Mouse (Mus musculus) forebrain, embryonic 13.5 days (tissue): ENCODE results near the gene Mertk. TPM values are rescaled to one million over a fixed set of nuclear protein-coding genes. Genes with fewer than 3 reads are reported as not detected.

Source experiments
- ATAC-seq: fragments of 200-750 bp; cut with Nextera tagmentation; 2 replicates; pipeline ENCODE4 v1.8.0; 2017
- H3K27ac ChIP-seq: fragments of 300-500 bp; sonication (generic); 2 replicates; pipeline ENCODE4 v1.5.1; 2015; ENCODE audit warnings: inconsistent platforms, mild to moderate bottlenecking, moderate library complexity
- H3K27me3 ChIP-seq: fragments of 300-500 bp; sonication (generic); 2 replicates; pipeline ENCODE4 v1.6.1; 2015; ENCODE audit warnings: mild to moderate bottlenecking, inconsistent platforms
- H3K36me3 ChIP-seq: fragments of 300-500 bp; sonication (generic); 2 replicates; pipeline ENCODE4 v1.6.1; 2015; ENCODE audit warnings: mild to moderate bottlenecking, inconsistent platforms; ENCODE audit not compliant: poor library complexity, severe bottlenecking
- H3K4me1 ChIP-seq: fragments of 300-500 bp; sonication (generic); 2 replicates; pipeline ENCODE4 v1.6.1; 2015; ENCODE audit warnings: inconsistent platforms
- H3K4me2 ChIP-seq: fragments of 300-500 bp; sonication (generic); 2 replicates; pipeline ENCODE4 v1.6.1; 2015; ENCODE audit warnings: inconsistent platforms, mild to moderate bottlenecking, moderate library complexity
- H3K4me3 ChIP-seq: fragments of 300-500 bp; sonication (generic); 2 replicates; pipeline ENCODE4 v1.5.1; 2015; ENCODE audit warnings: mild to moderate bottlenecking, inconsistent platforms
- H3K9ac ChIP-seq: fragments of 300-500 bp; sonication (generic); 2 replicates; pipeline ENCODE4 v1.6.1; 2015; ENCODE audit warnings: mild to moderate bottlenecking, inconsistent platforms
- H3K9me3 ChIP-seq: fragments of 300-500 bp; sonication (generic); replicated peaks from 2 replicates; pipeline ENCODE4 v1.6.1; 2016; ENCODE audit warnings: inconsistent platforms
- WGBS: fragments of 180-500 bp; shearing (Covaris S2); methylation state at CpG from one replicate; pipeline ENCODE4 v1.1.7; 2015; 5-methylcytosine and 5-hydroxymethylcytosine counted together
- polyA plus RNA-seq: library from polyadenylated mRNA; unstranded; fragments of >200 nt; fragmentation: Nextera tagmentation; extraction: Ambion mirVana; gene quantifications from 2 replicates; pipeline ENCODE4 v1.2.1, GENCODE M21; 2015

Gene Mertk
- polyA plus RNA-seq, 1 experiment from 2014 or later, result 0.56 TPM

DNA sequence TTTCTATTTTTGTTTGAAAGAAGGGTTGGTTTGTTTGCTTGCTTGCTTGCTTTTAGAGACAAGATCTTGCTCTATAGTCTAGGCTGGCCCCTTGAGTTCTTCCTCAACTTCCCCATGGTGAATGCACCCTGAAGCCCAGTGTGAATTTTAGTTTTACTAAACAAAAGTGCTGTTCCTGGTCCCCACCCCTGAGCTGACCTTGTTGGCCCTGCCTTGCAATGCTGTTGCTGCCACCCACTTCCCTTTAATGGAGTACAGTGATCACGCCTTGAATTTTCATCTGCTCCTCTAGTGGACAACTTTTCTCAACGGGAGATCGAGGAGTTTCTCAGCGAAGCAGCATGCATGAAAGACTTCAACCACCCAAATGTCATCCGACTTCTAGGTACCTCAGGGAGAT lies 83.5 kb downstream of the Mertk start:
- 94% methylated on average over 5 of the region's 5 CpGs for WGBS
- Histone ChIP-seq H3K9me3 (no peaks in the 10 kb centered on the region), H3K27me3 (no peaks in the 10 kb centered on the region), H3K27ac (no peak overlapping the region), H3K4me1 (peaks cover 5% of the 10 kb centered on the region), H3K4me3 (no peak overlapping the region), H3K9ac (no peak overlapping the region), H3K36me3 (no peaks in the 10 kb centered on the region), H3K4me2 (no peak overlapping the region)
- no peak for ATAC-seq

DNA sequence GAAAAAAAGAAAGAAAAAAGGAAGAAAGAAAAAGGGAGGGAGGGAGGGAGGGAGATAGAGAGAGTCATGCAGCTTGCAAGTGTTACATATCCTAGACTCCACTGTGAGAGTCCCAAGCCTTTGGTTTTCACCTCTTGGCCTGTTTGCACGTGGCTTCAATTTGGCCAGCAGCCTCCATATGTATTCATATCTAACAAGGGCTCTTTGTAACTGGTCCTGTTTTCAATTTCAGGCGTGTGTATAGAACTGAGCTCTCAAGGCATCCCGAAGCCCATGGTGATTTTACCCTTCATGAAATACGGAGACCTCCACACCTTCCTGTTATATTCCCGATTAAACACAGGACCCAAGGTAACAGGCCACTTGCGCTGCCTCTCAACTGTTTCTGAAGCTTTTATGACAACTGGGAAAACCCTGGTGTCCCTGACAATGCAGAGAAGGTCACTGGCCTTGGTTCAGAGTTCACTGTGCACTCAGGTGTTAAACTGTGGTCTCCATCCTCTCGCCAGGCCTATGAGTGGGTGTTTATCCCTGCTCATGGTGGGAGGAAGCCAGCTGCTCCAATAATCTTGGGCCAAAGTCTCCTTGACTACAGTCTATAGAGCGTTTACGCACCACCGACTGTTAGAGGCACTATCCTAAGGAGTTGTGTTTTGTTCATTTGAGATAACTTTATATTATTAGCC lies 85.0 kb downstream of the Mertk start:
- Histone ChIP-seq H3K9ac (no peak overlapping the region), H3K4me1 (peaks cover 5% of the 10 kb centered on the region), H3K4me3 (no peak overlapping the region), H3K27me3 (no peaks in the 10 kb centered on the region), H3K4me2 (no peak overlapping the region), H3K36me3 (no peaks in the 10 kb centered on the region), H3K9me3 (no peaks in the 10 kb centered on the region), H3K27ac (no peak overlapping the region)
- 86% methylated on average over 10 of the region's 10 CpGs for WGBS
- no peak for ATAC-seq

DNA sequence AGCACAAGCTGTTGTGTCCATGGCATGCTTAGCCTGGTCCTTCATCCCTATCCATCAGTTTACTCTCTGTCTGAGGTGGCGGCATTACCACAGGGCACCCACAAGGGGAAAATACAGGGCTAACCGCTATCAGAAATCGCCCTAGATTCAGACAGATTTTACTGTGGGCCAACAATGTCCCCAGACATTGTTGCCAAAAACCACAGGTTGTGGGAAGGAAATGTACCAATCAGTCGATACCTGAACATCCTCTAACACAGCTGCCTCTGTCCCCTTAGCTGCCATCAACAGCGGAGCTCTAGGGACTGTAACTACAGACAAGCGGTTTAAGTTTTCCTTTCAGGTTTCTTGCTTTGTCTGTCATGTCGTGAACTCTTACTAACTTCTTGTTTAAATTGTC lies 86.1 kb downstream of the Mertk start:
- WGBS, result 96% methylated on average over 7 of the region's 7 CpGs
- Histone ChIP-seq H3K9me3 (no peaks in the 10 kb centered on the region), H3K4me3 (no peak overlapping the region), H3K4me2 (no peak overlapping the region), H3K9ac (no peak overlapping the region), H3K27me3 (no peaks in the 10 kb centered on the region), H3K27ac (no peak overlapping the region), H3K36me3 (no peaks in the 10 kb centered on the region), H3K4me1 (peaks cover 5% of the 10 kb centered on the region)
- no peak for ATAC-seq

DNA sequence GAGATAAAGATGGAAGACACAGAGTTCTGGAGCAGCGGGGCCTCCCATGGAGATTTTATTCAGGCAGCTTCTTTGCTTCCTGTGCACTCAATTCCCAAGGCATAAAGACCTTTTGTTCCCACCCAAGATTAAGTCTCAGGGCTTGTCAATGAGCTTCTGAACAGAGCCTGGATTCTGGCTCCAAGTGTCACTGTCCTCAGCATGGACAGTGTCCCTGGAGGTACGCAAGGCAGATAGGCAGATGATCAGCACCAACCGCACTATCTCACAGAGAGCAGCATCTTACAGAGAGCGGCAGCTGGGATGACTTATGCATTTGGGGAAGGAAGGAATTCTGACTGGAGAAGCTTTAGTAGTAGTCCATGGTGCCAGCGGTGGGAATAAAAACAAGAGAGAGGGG lies 87.6 kb downstream of the Mertk start:
- Histone ChIP-seq H3K27me3 (no peaks in the 10 kb centered on the region), H3K9ac (no peak overlapping the region), H3K27ac (no peak overlapping the region), H3K4me3 (no peak overlapping the region), H3K4me1 (peaks cover 5% of the 10 kb centered on the region), H3K4me2 (no peak overlapping the region), H3K9me3 (no peaks in the 10 kb centered on the region), H3K36me3 (no peaks in the 10 kb centered on the region)
- 28% methylated on average over 5 of the region's 5 CpGs for WGBS
- no peak for ATAC-seq

DNA sequence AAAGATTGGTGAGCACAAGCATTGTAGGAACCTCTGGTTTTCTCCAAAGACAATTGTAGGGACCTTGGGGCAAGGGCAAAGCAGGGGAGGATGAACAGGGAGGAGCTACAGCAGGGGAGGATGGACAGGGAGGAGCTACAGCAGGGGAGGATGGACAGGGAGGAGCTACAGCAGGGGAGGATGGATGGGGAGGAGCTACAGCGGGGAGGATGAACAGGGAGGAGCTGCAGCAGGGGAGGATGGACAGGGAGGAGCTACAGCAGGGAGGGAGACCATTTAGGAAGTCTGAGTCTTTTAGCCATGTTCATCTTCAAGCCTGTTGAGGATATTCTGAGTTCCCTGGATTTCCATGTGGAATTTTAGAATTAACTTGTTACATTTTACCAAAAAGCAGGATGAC lies 88.0 kb downstream of the Mertk start:
- no peaks in the 10 kb centered on the region for H3K36me3 ChIP-seq
- H3K4me2 ChIP-seq, result no peak overlapping the region
- H3K9me3 ChIP-seq, result no peaks in the 10 kb centered on the region
- no peak overlapping the region for H3K27ac ChIP-seq
- peaks cover 5% of the 10 kb centered on the region for H3K4me1 ChIP-seq
- 33% methylated on average over 1 of the region's 1 CpGs for WGBS
- H3K4me3 ChIP-seq, result no peak overlapping the region
- ATAC-seq, result no peak
- H3K27me3 ChIP-seq, result no peaks in the 10 kb centered on the region
- H3K9ac ChIP-seq, result no peak overlapping the region

DNA sequence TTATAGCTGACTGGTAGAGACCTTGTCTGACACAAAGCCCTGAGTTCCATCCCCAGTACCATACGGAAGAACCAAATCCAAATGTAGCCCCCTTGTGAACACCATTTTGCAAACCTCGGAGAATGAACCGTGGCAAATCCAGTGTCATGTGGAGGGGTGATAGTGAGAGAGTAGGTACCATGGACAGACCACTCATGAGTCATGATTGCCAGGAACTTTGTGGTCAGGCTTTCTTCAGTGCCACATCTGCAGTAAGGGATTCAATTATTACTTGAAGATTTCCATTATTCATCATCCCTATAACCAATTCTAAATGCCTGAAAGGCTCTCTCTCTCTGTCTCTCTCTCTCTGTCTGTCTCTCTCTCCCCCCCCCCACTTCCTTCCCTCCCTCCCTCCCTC lies 89.0 kb downstream of the Mertk start:
- no peaks in the 10 kb centered on the region for H3K36me3 ChIP-seq
- no peaks in the 10 kb centered on the region for H3K9me3 ChIP-seq
- 92% methylated on average over 3 of the region's 3 CpGs for WGBS
- H3K27ac ChIP-seq, result no peak overlapping the region
- H3K9ac ChIP-seq, result no peak overlapping the region
- H3K4me1 ChIP-seq, result peaks cover 5% of the 10 kb centered on the region
- ATAC-seq, result no peak
- no peaks in the 10 kb centered on the region for H3K27me3 ChIP-seq
- no peak overlapping the region for H3K4me2 ChIP-seq
- no peak overlapping the region for H3K4me3 ChIP-seq

DNA sequence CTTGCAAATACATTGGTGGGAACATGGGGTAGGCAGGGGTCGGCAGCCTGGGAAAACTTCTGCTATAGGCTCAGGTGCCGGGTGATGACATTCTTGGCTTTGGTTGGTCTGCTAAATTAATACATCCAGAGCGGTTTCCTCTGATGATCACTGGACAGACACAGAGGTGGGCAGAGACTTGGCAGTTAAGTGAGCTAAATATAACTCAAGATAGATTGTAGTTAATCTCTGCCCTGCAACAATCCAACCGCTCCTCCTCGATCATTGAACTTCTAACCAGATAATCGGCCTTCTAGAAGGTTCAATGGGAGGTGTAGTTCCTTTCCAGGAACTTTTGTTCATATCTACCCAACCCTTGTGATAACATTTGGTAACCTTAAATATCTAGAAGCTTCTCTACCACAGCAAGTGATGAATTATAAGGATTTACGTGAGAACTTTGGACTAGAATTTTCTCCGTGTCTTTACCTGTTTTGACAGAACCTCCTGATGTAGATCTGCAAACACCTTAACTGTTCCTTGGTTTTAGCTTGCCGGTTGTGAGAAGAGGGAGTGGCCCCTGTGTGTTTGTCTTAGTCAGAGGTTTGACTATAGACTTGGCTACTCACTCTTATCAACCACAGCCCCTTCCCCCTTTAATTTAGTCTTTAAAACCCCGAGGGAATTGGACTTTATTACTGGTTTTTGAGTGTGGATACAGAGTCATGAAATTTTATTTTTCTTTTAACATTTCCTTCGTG lies 92.3 kb downstream of the Mertk start:
- H3K27me3 ChIP-seq, result no peaks in the 10 kb centered on the region
- H3K36me3 ChIP-seq, result no peaks in the 10 kb centered on the region
- H3K9ac ChIP-seq, result no peak overlapping the region
- H3K4me2 ChIP-seq, result no peak overlapping the region
- H3K4me3 ChIP-seq, result no peak overlapping the region
- no peak overlapping the region for H3K27ac ChIP-seq
- H3K9me3 ChIP-seq, result no peaks in the 10 kb centered on the region
- H3K4me1 ChIP-seq, result peaks cover 5% of the 10 kb centered on the region
- no peak for ATAC-seq
- 88% methylated on average over 11 of the region's 11 CpGs for WGBS

DNA sequence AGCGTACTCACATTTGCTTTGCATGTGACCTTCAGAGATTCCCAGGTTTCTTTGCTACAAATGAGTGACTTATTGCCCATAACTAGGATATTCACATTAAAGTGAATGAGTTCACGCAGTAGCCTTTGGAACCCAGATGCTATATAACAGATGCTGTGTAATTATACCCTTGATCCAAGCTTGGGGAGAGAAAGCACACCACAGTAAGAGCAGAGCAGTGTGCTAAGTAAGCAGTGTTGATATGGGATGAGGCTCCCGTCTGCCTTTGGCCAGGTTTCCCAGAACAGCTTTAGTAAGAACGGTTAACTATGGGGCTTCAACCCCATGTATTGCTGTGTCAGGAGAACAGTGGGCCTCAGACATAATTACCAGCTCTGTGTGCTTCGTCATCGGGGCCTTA lies 95.2 kb downstream of the Mertk start:
- Histone ChIP-seq H3K4me3 (no peak overlapping the region), H3K4me2 (no peak overlapping the region), H3K4me1 (no peaks in the 10 kb centered on the region), H3K9ac (no peak overlapping the region), H3K27ac (no peak overlapping the region), H3K36me3 (no peaks in the 10 kb centered on the region), H3K9me3 (no peaks in the 10 kb centered on the region), H3K27me3 (no peaks in the 10 kb centered on the region)
- WGBS, result 55% methylated on average over 6 of the region's 6 CpGs
- no peak for ATAC-seq

DNA sequence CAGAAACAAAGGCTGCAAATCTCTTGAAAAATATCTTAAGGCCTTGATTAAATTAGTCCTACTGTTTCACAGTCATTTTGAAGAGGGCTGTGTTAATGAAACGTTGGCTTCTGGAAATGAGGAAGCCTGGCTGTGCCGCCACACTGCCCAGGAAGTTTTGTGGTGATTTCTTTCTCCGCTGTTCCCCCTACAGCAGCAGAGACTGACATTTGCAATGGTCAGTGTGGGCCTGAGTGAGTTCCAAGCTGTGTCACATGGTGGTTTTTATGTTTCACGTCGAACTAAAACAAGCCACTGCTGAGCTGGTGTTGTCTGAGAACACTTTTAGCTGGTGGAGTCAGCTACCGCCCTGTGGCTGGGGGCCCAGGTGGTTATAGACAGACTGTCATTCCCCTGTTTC lies 97.7 kb downstream of the Mertk start:
- ATAC-seq, result no peak
- Histone ChIP-seq H3K9me3 (no peaks in the 10 kb centered on the region), H3K27me3 (no peaks in the 10 kb centered on the region), H3K4me2 (no peak overlapping the region), H3K36me3 (no peaks in the 10 kb centered on the region), H3K4me3 (no peak overlapping the region), H3K4me1 (no peaks in the 10 kb centered on the region), H3K9ac (no peak overlapping the region), H3K27ac (no peak overlapping the region)
- WGBS, result 73% methylated on average over 6 of the region's 6 CpGs

DNA sequence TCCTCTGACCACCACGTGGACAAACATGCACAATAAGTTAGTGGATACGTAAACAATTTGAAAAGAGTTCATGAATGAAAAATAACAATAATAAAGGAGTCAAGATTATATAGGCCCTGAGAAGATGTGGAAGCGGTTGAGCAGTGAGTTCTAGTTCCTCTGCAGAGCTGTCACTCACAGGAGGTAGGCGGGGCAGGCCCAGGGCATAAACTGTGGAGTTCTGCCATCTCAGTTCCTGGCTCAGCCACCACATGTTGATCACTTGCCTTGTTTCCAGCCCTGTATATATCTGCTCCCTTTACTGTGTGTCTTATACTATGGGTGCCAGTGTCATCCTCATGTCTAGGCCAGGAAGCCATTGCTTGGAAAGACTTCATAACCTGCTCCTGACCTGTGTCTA lies 104.7 kb downstream of the Mertk start:
- 91% methylated on average over 4 of the region's 4 CpGs for WGBS
- ATAC-seq, result no peak
- H3K36me3 ChIP-seq, result no peaks in the 10 kb centered on the region

DNA sequence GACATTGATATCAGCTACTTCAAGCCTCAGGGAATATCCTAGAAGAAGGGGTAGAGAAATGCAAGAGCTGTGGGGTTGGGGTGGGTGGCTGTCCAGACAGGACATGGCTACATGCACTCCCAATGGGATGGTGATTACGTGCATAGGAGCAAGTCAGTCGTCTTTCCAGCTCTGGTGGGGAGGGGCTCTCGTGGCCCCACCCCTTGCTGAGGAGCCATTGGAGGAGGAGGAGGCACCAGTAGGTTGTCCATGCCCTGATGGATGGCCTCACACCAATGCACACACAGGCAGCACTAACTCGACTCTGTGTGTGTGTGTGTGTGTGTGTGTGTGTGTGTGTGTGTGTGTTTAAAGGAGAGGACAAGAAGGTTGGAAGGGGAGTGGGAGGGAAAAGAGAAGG lies 106.6 kb downstream of the Mertk start:
- Histone ChIP-seq H3K9ac (no peak overlapping the region), H3K4me1 (no peaks in the 10 kb centered on the region), H3K27me3 (no peaks in the 10 kb centered on the region), H3K27ac (no peak overlapping the region), H3K9me3 (no peaks in the 10 kb centered on the region), H3K36me3 (no peaks in the 10 kb centered on the region), H3K4me3 (no peak overlapping the region), H3K4me2 (no peak overlapping the region)
- 80% methylated on average over 4 of the region's 4 CpGs for WGBS
- no peak for ATAC-seq

More for the DNA sequence above, 104.7 kb downstream of the Mertk start:
- H3K9me3 ChIP-seq, result no peaks in the 10 kb centered on the region
- H3K27ac ChIP-seq, result no peak overlapping the region
- H3K4me1 ChIP-seq, result no peaks in the 10 kb centered on the region
- H3K27me3 ChIP-seq, result no peaks in the 10 kb centered on the region
- no peak overlapping the region for H3K4me3 ChIP-seq
- no peak overlapping the region for H3K9ac ChIP-seq
- H3K4me2 ChIP-seq, result no peak overlapping the region

DNA sequence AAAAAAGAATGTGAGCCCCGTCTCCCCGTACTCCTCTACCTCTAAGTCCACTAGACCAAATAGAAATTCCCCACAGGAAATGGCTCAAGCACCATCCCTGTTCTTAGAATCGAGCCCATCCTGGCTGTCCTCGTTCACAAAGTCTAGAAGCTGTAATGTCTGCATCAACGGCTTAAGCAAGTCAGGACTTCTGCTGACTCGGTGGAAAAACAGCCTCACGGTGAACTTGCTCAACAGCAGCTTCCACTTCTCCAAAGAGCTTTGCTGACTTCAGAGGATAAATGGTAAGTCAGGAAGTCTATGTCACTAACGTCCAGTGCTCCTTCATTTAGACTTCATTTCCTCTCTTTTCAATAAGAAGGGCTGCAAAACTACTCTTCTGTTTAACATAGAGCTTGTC lies 107.8 kb downstream of the Mertk start:
- Histone ChIP-seq H3K27ac (no peak overlapping the region), H3K4me1 (no peaks in the 10 kb centered on the region), H3K4me3 (no peak overlapping the region), H3K27me3 (no peaks in the 10 kb centered on the region), H3K9ac (no peak overlapping the region), H3K4me2 (no peak overlapping the region), H3K36me3 (no peaks in the 10 kb centered on the region), H3K9me3 (no peaks in the 10 kb centered on the region)
- 85% methylated on average over 8 of the region's 8 CpGs for WGBS
- ATAC-seq, result no peak

DNA sequence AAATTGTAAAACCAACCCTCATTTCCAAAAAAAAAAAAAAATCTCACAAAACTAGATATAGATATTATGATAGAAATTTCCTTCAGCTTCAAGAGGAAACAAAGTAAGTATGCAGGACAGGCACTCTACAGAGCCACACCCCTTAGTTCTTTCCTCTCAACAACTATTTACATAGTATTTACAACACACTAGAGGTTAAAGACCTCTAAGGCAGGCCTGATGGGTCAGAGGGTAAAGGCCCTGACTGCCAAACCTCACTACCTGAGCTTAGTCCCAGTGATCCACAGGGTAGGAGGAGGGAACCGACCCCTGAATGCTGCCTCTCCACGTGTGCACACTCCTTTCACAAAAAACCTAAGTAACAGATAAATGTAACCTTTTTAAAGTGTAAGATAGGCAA lies 114.0 kb downstream of the Mertk start:
- H3K9ac ChIP-seq, result no peak overlapping the region
- H3K4me2 ChIP-seq, result no peak overlapping the region
- no peak for ATAC-seq
- H3K27ac ChIP-seq, result no peak overlapping the region
- no peaks in the 10 kb centered on the region for H3K9me3 ChIP-seq
- no peaks in the 10 kb centered on the region for H3K4me1 ChIP-seq
- H3K4me3 ChIP-seq, result no peak overlapping the region
- 51% methylated on average over 2 of the region's 2 CpGs for WGBS
- H3K27me3 ChIP-seq, result no peaks in the 10 kb centered on the region
- no peaks in the 10 kb centered on the region for H3K36me3 ChIP-seq
